Mouse (Mus musculus) hindbrain, embryonic 15.5 days (tissue): ENCODE measurements around the gene Gtf3c5. TPM values are rescaled to one million over a fixed set of nuclear protein-coding genes. Genes with fewer than 3 reads are reported as not detected.

Source experiments
- ATAC-seq: fragments of 200-750 bp; cut with Nextera tagmentation; 2 replicates; pipeline ENCODE4 v1.8.0; 2017; ENCODE audit warnings: low read depth, moderate number of reproducible peaks, moderate TSS enrichment; ENCODE audit not compliant: low FRiP score
- H3K27ac ChIP-seq: fragments of 300-500 bp; sonication (generic); replicated peaks from 2 replicates; pipeline ENCODE4 v1.5.1; 2015; ENCODE audit warnings: mild to moderate bottlenecking, inconsistent platforms
- H3K27me3 ChIP-seq: fragments of 300-500 bp; sonication (generic); 2 replicates; pipeline ENCODE4 v1.6.1; 2015; ENCODE audit warnings: control low read depth, inconsistent platforms
- H3K36me3 ChIP-seq: fragments of 300-500 bp; sonication (generic); 2 replicates; pipeline ENCODE4 v1.6.1; 2015; ENCODE audit warnings: control low read depth, inconsistent platforms
- H3K4me1 ChIP-seq: fragments of 300-500 bp; sonication (generic); replicated peaks from 2 replicates; pipeline ENCODE4 v1.6.1; 2015; ENCODE audit warnings: control low read depth, inconsistent platforms
- H3K4me2 ChIP-seq: fragments of 300-500 bp; sonication (generic); 2 replicates; pipeline ENCODE4 v1.6.1; 2015; ENCODE audit warnings: moderate library complexity, mild to moderate bottlenecking, inconsistent platforms
- H3K4me3 ChIP-seq: fragments of 300-500 bp; sonication (generic); 2 replicates; pipeline ENCODE4 v1.5.1; 2015; ENCODE audit warnings: mild to moderate bottlenecking, inconsistent platforms
- H3K9ac ChIP-seq: fragments of 300-500 bp; sonication (generic); 2 replicates; pipeline ENCODE4 v1.6.1; 2015; ENCODE audit warnings: inconsistent platforms
- H3K9me3 ChIP-seq: fragments of 300-500 bp; sonication (generic); 2 replicates; pipeline ENCODE4 v1.6.1; 2016; ENCODE audit warnings: control low read depth, inconsistent platforms
- WGBS: fragments of 180-500 bp; shearing (Covaris S2); methylation state at CpG from one replicate; pipeline ENCODE4 v1.1.7; 2015; 5-methylcytosine and 5-hydroxymethylcytosine counted together
- polyA plus RNA-seq: library from polyadenylated mRNA; unstranded; fragments of >200 nt; fragmentation: Nextera tagmentation; extraction: Ambion mirVana; gene quantifications from 2 replicates; pipeline ENCODE4 v1.2.1, GENCODE M21; 2015

Gtf3c5 gene
- polyA plus RNA-seq, 1 experiment from 2014 or later: 42.8 TPM

DNA sequence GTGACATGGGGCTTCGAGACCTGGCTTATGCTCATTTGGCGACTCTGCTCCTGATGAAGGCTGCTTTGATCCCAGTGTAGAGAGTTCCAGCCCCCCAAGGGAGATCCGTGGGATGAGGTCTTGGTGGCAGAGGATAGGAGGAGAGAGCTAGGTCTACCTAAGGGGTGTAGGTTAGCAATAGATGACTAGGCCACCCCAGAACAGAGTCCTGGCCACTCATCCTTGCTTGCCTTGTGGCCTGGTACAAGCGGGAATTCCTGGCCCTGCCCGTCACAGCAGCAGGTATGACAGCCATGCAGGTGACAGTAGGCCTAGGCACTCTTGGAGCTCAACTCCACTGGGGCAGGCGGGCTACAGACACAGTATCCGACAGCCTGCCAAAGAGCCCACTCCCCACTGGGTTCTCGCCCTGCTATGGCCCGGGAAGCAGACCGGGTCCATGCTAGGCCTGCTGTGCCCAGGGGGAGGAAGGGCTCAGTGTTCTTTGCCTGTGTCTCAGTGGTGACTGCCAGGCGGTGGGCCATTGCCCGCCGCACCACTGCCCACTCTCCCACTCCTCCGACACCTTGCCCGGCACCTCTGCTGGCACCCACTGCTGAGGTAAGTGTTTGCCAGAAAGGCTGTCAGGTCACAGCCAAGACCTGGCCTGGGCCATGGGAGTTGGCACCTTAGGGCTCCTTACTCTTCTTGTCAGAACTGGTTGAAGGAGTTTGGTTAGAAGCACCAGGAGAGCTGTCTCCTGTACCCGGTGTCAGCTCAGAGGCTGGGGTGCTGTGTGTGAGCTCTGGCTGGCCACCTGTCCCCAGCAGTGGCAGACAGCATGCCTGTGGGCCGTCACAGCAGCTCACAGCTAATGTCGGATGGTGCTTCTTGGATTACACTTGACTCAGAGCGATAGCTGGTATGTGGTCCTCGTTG is 55.9 kb downstream of the Gtf3c5 start:
- Histone ChIP-seq H3K27ac (no peak overlapping the region), H3K9me3 (no peaks in the 10 kb centered on the region), H3K4me3 (no peak overlapping the region), H3K36me3 (peaks cover 1% of the 10 kb centered on the region; the same call in 1 of the 2 replicates), H3K9ac (0 out of 2 replicates have a peak overlapping the region, but pooled peaks have one; percentile 0), H3K4me2 (no peak overlapping the region), H3K4me1 (peaks cover 89% of the 10 kb centered on the region), H3K27me3 (no peaks in the 10 kb centered on the region)
- WGBS: 75% methylated on average over 19 of the region's 20 CpGs
- no peak for ATAC-seq

DNA sequence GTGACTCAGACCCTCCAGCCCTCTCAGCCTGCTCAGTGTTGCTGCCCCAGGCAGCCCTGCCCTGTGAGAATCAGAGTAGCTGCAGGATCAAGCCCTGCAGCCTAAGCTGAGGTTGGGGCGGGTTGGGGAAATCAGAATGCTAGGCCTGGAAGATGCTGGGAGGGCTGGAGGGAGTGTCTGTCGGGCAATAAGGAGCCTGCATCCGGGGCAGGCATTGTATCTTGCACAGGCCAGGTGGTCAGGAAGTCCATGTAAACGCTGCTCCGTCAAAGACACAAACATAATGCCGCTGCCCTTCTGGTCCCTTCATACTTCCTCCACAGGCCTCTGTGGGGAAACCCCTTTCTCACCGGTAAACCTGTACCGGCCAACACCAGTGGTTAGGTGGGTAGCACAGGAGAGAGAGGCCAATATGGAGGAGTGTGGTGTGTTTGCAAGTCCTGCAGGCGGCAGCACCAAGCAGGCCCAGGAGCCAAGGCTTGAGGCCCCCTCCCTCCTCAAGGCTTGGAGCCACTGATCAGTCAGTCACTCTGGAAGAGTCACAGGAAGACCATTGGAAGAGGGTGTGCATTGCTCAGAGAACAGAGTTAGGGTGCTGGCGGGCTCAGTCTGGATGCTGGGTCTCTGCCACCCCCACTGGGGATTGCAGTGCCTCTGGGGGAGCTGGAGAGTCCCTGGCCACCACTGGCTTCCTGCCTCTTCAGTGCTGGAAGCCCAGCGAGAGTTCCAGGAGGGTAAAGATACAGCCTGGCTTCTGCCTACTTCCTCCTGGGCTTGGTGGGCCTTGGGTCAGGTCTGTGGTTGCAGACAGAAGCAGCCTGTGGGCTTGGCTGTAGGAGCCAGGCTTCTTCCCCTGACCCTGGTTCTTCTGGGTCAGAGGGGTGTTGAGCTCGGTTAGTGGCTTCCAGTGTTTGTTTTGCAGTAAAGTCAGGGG is 57.3 kb downstream of the Gtf3c5 start:
- Histone ChIP-seq H3K4me2 (peak overlapping the region; percentile 3; the same call in 1 of the 2 replicates), H3K27ac (peak overlapping the region; percentile 67), H3K9me3 (no peaks in the 10 kb centered on the region), H3K36me3 (peaks cover 3% of the 10 kb centered on the region; the same call in 1 of the 2 replicates), H3K27me3 (no peaks in the 10 kb centered on the region), H3K4me3 (no peak overlapping the region), H3K9ac (0 out of 2 replicates have a peak overlapping the region, but pooled peaks have one; percentile 16), H3K4me1 (peaks cover 88% of the 10 kb centered on the region)
- WGBS: 44% methylated on average over 12 of the region's 12 CpGs
- ATAC-seq: no peak

DNA sequence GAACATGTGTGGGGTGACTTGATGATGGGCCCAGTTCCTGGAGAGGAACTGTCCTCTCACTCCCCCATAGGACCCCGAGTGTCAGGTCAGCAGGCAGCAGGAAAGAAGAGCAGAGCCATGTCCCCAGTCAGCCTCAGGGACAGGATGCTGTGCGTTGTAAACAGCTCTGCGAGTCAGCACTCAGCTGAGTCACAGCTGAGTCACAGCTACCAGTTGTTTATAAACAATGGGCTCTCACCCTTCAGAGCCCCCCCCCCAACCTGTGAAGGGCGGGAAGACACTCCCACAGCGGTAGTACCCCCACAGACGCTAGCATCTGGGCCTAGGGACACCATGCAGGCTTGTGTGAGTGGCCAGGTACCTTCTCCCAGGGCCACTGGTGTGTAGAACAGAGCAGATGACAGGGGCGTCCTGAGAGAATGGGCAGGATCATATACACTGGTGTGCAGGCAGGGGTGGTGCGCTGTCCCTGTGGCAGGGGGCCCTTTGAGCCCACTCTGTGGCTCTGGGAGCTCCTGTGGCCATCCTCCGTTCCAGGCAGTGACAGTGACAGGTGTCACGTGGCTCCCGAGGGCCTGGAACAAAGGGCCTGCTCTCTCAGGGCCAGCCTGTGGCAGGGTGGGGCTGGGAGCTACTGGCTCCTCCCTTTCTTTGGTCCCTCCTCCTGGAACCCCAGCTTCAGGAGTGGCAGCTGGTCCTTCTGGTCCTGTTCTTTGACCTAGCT is 58.2 kb downstream of the Gtf3c5 start:
- H3K9ac ChIP-seq: 0 out of 2 replicates have a peak overlapping the region, but pooled peaks have one; percentile 16
- peaks cover 88% of the 10 kb centered on the region for H3K4me1 ChIP-seq
- H3K27me3 ChIP-seq: no peaks in the 10 kb centered on the region
- peak overlapping the region; percentile 67 for H3K27ac ChIP-seq
- H3K4me2 ChIP-seq: peak overlapping the region; percentile 3; the same call in 1 of the 2 replicates
- ATAC-seq: peak; percentile 35
- no peak overlapping the region for H3K4me3 ChIP-seq
- no peaks in the 10 kb centered on the region for H3K9me3 ChIP-seq
- WGBS: 9% methylated on average over 11 of the region's 11 CpGs
- peaks cover 3% of the 10 kb centered on the region; the same call in 1 of the 2 replicates for H3K36me3 ChIP-seq

DNA sequence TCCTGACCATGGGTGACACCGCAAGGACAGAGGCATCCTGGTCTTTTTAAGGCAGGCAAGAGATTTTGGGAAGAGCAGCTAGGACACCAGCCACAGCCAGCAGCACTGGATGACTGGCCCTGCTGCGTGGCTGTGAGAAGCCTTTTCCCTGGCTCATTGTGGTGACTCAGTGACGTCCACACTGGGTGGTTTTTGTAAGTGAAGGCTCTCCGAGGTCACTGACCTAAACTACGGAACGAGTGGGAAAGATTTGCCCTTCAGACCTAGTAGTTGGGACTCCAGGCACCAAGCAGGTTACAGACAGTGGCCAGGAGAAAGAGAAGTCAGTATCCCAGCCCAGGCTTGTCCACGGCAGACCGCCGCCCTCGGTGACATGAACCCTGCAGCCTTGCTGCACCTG is 59.1 kb downstream of the Gtf3c5 start:
- no peaks in the 10 kb centered on the region for H3K9me3 ChIP-seq
- 75% methylated on average over 10 of the region's 10 CpGs for WGBS
- H3K4me1 ChIP-seq: peaks cover 85% of the 10 kb centered on the region
- H3K4me2 ChIP-seq: no peak overlapping the region
- H3K4me3 ChIP-seq: no peak overlapping the region
- 0 out of 2 replicates have a peak overlapping the region, but pooled peaks have one; percentile 46 for H3K27ac ChIP-seq
- peaks cover 3% of the 10 kb centered on the region; the same call in 1 of the 2 replicates for H3K36me3 ChIP-seq
- no peaks in the 10 kb centered on the region for H3K27me3 ChIP-seq
- H3K9ac ChIP-seq: no peak overlapping the region
- ATAC-seq: no peak

DNA sequence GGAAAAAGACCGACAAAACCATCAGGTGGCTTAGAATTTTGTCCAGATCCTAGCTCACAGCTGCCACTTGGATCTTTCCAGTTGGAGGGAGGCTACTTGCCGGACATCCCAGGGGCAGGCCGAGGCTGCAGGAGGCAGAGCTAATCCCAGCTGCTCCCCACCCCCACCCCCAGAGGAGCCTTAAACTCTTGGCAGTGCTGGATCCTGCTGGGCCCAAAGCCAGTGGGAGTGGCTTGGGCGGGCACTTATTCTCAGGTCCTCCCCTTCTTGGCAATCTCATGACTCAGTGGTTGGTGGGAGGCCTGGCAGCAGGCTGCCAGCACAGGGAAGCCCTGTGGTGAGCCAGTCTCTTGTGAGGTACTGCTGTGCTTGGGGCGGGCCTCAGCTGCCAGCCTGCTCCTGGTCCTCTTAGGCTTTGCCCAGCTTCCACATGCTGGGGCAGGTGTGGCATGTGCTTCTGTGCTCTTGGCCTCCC is 59.9 kb downstream of the Gtf3c5 start:
- 2% methylated on average over 5 of the region's 5 CpGs for WGBS
- peak overlapping the region; percentile 53; the same call in 1 of the 2 replicates for H3K27ac ChIP-seq
- peaks cover 85% of the 10 kb centered on the region for H3K4me1 ChIP-seq
- H3K4me3 ChIP-seq: no peak overlapping the region
- ATAC-seq: peak; percentile 77
- no peak overlapping the region for H3K4me2 ChIP-seq
- H3K27me3 ChIP-seq: no peaks in the 10 kb centered on the region
- no peak overlapping the region for H3K9ac ChIP-seq
- no peaks in the 10 kb centered on the region for H3K9me3 ChIP-seq
- peaks cover 3% of the 10 kb centered on the region; the same call in 1 of the 2 replicates for H3K36me3 ChIP-seq

DNA sequence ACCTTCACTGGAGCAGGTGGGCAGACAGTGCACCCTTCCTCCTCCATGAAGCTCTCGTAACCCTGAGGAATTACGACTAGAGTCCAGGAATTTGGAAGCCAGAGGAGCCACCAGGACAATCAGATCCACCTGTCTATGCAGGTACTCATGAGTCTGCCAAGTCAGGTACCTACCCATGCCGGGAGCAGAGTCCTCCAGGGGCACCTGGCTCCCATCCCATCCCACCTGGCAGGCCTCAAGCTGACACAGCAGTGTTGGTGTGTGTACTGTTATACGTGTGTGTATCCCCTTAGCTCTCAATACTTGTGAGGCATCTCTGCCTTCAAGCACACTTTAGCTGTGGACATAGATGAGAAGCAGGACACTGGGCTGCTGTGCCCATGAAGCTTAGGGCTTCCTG is 61.4 kb downstream of the Gtf3c5 start:
- Histone ChIP-seq H3K4me2 (no peak overlapping the region), H3K27me3 (no peaks in the 10 kb centered on the region), H3K4me1 (peaks cover 85% of the 10 kb centered on the region), H3K9me3 (no peaks in the 10 kb centered on the region), H3K36me3 (peaks cover 3% of the 10 kb centered on the region; the same call in 1 of the 2 replicates), H3K27ac (no peak overlapping the region; the same call in 1 of the 2 replicates), H3K4me3 (no peak overlapping the region), H3K9ac (no peak overlapping the region)
- ATAC-seq: no peak
- WGBS: 87% methylated on average over 4 of the region's 4 CpGs

DNA sequence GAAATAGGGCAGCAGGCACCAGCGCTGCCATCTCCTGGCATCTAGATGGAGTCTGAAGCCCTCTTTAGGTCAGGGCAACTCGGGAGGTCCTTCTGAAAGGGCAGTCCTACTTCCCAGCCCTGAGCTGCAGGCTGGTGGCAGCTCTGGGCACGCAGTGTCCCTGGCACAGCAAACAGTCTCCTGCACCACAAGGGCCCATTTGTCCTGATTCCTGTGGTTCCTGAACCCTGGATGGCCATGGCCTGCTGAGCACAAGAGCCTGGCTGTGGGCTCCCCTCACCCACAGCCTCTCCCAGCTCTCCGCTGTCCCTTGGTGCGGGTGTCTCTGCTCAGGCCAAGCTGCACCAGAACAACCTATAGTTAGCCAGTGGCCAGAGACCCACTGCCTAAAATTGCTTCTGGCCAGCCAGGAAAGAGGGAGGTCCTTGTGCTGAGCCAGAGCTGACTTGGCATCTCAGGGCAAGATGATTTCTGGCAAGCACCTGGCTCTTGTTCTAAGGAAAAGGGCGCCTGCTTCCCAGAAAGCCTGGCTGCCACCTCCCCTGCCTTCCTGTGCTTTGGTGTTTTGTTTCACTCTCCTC is 61.9 kb downstream of the Gtf3c5 start:
- ATAC-seq: no peak
- Histone ChIP-seq H3K27ac (peak overlapping the region; percentile 45; the same call in 1 of the 2 replicates), H3K9ac (no peak overlapping the region)

DNA sequence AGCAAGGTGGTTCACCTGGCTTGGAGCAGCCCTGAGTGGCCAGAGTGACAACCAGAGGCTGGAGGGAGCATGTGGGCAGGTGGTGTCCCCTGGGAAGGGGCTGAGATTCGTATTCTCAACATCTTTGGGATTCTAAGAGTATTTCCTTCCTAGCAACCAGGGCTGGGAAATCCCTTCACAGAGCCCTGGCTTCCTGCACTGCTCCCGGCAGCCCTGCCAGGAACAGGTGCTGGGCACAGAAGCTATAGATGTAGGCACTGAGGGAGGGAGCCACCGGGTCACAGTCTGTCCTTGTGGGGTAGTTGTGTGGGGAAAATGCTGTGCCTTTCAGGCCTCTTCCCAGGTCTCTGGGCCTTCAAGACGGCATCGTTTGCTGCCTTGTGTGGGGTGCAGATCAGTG is 63.0 kb downstream of the Gtf3c5 start:
- Histone ChIP-seq H3K4me2 (no peak overlapping the region), H3K4me1 (peaks cover 86% of the 10 kb centered on the region), H3K36me3 (peaks cover 3% of the 10 kb centered on the region; the same call in 1 of the 2 replicates), H3K27ac (no peak overlapping the region), H3K9ac (no peak overlapping the region), H3K9me3 (no peaks in the 10 kb centered on the region), H3K4me3 (no peak overlapping the region), H3K27me3 (no peaks in the 10 kb centered on the region)
- no peak for ATAC-seq
- 67% methylated on average over 5 of the region's 5 CpGs for WGBS

More for the DNA sequence above, 61.9 kb downstream of the Gtf3c5 start:
- Histone ChIP-seq H3K9me3 (no peaks in the 10 kb centered on the region), H3K4me3 (no peak overlapping the region), H3K36me3 (peaks cover 3% of the 10 kb centered on the region; the same call in 1 of the 2 replicates), H3K27me3 (no peaks in the 10 kb centered on the region), H3K4me1 (peaks cover 86% of the 10 kb centered on the region), H3K4me2 (no peak overlapping the region)
- WGBS: 78% methylated on average over 6 of the region's 6 CpGs

DNA sequence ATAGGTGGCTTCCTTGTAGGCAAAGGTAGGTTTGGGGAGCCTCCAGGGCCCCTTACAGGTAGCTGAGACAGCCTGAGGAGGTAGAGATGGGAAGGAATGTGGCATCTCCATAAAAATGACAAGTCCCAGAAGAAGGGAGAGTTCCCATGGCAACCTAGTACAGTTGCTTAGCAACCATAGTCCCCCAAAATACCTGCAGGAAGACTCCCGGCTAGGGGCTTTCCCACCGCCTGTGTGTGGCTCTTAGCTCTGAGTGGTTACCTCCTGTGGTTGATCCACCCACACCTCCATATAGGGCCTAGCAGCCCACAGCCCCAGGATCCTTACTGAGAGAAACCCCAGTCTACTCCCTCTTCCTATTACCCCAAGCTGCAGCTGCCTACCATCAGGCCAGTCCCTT is 65.3 kb downstream of the Gtf3c5 start:
- 0 out of 2 replicates have a peak overlapping the region, but pooled peaks have one; percentile 2 for H3K9ac ChIP-seq
- no peaks in the 10 kb centered on the region for H3K9me3 ChIP-seq
- peaks cover 3% of the 10 kb centered on the region; the same call in 1 of the 2 replicates for H3K36me3 ChIP-seq
- H3K4me3 ChIP-seq: no peak overlapping the region
- peak overlapping the region; percentile 26 for H3K4me2 ChIP-seq
- H3K27ac ChIP-seq: peak overlapping the region; percentile 22
- H3K4me1 ChIP-seq: peaks cover 83% of the 10 kb centered on the region
- H3K27me3 ChIP-seq: no peaks in the 10 kb centered on the region
- WGBS: 17% methylated on average over 2 of the region's 2 CpGs
- no peak for ATAC-seq

DNA sequence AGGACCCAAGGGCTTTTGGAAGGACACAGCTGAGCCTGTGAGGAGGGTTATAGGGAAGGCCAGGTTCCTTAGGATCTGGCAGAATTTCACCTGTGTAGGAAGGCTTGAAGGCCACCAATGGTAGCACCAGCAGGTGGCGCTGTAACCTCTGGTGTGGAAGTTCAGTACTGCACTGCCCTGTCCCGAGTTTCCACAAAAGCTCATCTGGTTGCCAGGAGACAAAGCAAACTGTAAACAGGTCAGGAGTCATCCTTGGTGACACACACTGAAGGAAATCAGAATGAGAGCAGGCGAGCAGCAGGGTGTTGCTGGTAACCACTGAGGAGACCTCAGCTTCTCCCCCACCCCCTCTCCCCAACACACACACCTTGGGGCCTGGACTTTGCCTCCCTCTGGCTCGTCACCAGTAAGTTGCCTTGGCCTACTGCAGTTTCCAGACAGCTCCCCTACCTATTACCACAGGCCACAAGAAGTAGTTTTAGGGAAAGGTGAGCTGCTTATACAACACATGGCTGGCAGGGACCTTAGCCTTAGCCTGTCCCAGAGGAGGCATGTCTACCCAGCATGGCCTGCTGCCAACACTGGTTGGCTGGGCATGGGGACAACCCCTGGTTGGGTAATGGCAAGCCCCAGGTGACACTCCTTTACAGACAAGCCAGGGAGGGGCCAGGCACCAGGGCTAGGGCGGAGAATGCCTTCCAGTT is 66.2 kb downstream of the Gtf3c5 start:
- ATAC-seq: no peak
- Histone ChIP-seq H3K4me1 (peaks cover 82% of the 10 kb centered on the region), H3K9me3 (no peaks in the 10 kb centered on the region), H3K36me3 (no peaks in the 10 kb centered on the region), H3K4me2 (peak overlapping the region; percentile 26), H3K9ac (no peak overlapping the region), H3K4me3 (no peak overlapping the region), H3K27me3 (no peaks in the 10 kb centered on the region), H3K27ac (peak overlapping the region; percentile 22; the same call in 1 of the 2 replicates)
- 43% methylated on average over 5 of the region's 5 CpGs for WGBS
